Mouse (Mus musculus) small intestine, adult 2 months (tissue): ENCODE data around the gene Fam81a.

Experiments used
- CTCF ChIP-seq: fragments of 200-500 bp; IDR thresholded peaks from 2 replicates; pipeline ENCODE4 v1.5.1; 2012; ENCODE audit warnings: low read depth, mild to moderate bottlenecking, control low read depth, inconsistent platforms, low read length, moderate library complexity, mixed read lengths; ENCODE audit not compliant: insufficient replicate concordance, insufficient read length; ENCODE audit errors: extremely low read depth
- POLR2A ChIP-seq: fragments of 200-500 bp; IDR thresholded peaks from 2 replicates; pipeline ENCODE4 v1.6.1; 2012; ENCODE audit warnings: low read depth, mild to moderate bottlenecking, control low read depth, inconsistent platforms, low read length, moderate library complexity

DNA sequence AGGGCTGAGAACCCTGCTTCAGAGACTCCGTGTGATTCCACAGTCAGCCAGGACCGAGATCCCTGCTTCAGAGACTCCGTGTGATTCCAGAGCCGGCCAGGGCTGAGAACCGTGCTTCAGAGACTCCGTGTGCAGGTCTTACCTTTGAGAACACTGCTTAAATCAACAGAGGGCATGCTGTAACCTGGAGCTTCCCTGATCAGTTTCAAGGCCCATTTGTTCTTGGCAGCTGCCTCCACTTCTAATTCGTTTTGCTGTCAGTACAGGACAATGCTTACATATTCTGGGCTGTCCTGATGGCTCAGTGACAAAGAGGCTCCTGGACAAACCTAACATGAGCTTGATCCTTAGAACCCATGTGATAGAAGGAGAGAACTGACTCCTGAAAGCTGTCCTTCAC is 65.2 kb downstream of the Fam81a start:
- TF ChIP-seq CTCF (no peak), POLR2A (no peak)
